Mouse (Mus musculus) kidney, adult 9 months (tissue): ENCODE data around the gene Chst11.
A peak's percentile ranks its signal among the peaks of the same experiment; 100 is the strongest.

Experiments
- DNase-seq: peaks from one replicate; pipeline ENCODE4 v3.0.0; 2022

Gene Chst11

DNA sequence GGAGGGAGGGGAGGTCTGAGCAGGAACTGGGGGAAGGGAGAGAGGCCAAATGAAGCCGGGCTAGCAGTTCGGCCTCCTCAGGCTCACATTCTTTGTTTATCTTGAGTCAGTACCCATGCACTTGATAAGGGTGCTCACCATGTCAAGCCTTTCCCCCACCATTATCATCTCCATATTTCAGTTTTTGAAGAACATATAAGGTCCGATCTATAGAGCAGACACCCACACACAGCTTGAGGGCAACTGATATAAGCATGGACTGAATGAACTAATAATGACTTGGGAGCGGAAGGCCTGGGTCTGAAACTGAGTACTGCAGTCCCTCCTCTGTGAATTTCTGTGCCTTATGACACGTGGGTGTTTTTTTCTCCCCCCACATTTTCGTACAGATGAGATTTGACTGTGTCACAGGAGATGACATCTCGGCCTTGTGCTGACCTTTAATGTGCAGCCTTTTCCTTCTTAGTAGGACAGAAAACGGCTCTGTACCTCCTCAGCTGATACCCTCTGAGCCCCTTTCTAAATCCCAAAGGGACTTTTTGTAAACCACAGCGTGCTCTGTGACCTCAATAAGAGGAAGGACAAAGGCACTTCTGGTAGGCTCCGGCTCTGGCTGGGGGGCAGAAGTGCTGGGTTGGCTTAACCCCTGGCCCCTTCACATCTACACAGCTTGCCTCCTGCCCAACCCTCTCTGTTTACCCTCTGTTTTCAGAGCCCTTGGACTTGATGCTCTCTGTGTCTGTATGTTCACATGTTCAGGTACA lies 6.6 kb downstream of the Chst11 start:
- no peak for DNase-seq

DNA sequence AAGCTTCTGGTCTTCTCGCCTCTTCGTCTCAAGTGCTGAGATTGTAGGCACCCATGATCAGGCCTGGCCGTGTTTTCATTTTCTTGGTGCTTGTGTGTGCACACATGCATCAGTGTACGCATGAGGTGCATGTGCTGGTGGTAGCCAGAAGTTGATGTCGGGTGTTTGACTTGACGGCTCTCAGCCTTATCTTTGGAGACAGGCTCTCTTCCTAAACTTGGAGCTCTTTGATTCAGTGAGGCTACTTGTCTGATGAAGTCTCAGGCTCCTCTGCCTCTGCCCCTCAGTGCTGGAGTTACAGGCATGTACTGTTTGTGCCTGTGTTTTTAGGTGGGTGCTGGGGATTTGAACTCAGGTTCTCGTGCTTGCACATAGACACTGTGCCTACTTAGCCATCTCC lies 9.0 kb downstream of the Chst11 start:
- no peak for DNase-seq

GRCm38 (mm10) chr10:82997460-82997859 lies 12.2 kb downstream of the Chst11 start:
- DNase-seq = no peak

GRCm38 (mm10) chr10:83000169-83000568 lies 14.9 kb downstream of the Chst11 start:
- no peak for DNase-seq

DNA sequence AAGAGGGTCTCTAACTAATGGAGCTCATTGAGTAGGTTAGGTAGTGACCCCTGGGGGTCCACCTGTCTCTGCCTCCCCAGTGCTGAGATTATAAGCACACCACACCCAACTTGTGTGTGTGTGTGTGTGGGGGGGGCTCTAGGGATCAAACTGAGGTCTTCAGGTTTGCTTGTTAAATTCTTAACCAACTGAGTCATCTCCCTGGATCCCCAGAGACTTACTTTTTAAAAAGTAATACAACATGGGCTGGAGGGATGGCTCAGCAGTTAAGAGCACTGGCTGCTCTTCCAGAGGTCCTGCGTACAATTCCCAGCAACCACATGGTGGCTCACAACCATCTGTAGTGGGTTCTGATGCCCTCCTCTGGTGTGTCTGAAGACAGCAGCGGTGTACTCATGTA lies 15.4 kb downstream of the Chst11 start:
- DNase-seq = no peak

- DNase-seq = no peak
These were observed 18.6 kb downstream of the Chst11 start for GRCm38 (mm10) chr10:83003899-83004298.

DNA sequence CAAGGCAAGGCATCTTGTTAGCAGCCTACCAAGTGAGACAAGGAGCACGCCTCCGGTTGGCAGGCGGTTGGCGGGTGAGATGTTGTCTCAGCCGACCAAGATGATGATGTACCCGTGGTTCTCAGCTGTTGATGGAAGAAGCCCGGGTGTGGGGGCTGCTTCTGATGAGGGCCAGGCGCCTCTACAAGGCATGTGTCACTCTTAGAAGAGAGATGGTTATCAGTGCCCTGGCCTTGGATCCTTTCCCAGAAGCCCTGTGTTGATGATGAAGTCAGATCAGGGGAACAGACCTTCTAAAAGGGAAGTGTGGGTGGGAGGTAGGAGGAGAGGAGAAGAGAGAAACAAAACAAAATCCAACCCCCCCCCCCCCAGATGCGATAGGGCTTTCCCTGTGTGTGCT lies 19.1 kb downstream of the Chst11 start:
- peak; percentile 31 for DNase-seq

- DNase-seq = no peak
These were observed 19.7 kb downstream of the Chst11 start for GRCm38 (mm10) chr10:83005003-83005402.

DNA sequence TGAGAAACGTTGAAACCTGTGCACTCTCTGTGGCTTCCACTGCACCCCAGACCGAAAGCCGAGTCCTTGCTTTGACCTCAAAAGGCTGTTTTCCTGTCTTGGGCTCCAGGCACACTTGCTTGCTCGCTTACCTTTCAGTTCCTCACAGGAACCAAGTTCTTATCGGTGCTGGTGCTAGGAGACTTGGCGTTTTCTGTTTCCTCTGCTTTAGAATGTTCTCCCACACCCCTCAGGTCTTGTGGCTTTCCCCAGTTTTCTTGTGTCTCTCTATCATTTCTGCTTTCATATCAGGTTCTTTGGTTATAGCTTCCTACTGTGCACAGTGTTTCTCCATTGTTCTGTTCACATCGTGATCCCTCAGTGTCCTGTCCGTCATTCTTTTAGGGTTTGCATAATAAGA lies 21.0 kb downstream of the Chst11 start:
- no peak for DNase-seq

DNA sequence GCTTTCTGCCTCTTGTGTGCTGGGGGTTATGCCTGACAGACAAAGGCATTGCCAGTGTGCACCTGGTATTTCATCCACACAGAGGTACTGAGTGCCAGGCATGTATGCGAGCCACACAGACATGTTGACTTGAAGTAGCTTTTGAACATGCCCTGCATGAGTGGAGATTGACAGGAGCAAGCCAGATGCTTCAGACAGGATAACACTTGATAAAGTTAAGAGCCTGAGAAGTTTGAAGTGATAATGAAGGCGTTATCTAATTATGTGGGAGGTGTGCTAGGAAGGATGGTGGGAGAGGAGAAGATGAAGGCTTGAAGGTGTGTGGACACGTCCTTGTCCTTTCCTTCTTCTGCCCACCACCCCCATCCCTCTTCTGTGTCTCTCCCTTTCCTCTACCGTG lies 28.7 kb downstream of the Chst11 start:
- no peak for DNase-seq

GRCm38 (mm10) chr10:83015919-83016318 lies 30.6 kb downstream of the Chst11 start:
- DNase-seq = no peak

DNA sequence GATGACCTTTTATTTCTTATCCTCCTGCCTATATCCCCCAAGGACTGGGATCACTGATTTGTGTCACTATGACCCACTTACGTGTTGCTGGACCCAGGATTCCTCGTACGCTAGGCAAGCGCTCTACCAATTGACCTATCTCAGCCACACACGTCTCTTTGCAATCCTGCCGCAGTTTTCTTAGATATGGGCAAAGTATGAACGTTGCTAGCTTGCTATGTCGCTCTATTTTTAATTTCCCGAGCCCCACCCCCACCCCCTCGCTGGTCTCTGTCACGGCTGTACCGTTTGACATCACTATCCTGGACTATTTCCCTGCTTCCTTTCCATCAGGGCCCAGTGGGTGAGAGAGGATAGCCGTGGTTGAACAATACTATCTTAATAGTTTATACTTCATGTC lies 31.5 kb downstream of the Chst11 start:
- no peak for DNase-seq

DNA sequence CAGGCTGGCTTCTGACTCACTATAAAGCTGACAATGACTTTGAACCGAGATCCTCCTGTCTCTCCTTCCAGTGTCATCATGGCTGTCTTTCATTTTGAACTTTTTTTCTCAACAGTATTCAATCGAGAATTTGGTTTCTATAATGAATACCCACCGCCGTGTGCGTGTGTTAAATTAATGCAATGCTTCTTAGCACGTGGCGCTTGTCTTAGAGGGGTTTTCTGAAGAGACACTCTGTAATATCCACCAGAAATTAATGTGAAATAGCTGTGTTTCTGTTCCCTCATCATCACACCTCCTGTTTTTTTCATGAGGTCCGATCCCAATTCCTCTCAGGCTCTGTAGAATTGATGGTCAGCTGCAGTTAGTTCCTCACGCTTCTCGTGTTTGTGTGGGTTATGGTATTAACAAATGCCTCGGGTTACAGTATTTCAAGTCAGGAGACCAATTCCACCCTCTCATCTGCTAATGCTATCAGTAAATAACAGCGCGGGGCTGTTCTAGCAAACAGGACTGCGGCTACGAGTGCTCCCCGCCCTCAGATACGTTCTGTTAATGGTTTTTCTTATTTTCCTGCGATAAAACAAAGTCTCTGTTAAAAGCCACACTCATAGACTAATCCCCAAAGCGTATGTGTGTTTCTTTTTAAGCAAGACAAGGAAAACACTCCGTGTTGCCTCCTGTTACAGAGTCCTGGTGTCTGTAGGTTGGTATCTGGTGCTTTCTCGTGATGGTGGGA lies 32.6 kb downstream of the Chst11 start:
- no peak for DNase-seq

DNA sequence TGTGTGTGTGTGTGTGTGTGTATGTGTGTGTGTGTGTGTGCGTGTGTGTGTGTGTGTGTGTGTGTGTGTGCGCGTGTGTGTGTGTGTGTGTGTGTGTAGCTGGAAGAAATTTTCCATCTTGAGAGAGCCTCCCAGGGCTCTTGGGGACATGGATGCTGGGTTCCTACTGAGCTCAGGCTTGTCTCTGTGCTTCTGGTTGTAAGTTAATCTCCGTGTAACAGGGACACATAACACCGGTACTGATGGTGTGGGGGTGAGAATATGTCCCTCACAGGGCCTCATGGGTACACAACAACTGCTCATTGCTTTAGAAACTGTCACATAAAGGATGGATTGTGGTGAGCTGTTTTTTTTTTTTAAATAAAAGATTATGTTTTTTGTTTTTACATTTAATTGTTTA lies 33.2 kb downstream of the Chst11 start:
- no peak for DNase-seq

- no peak for DNase-seq
These were observed 34.4 kb downstream of the Chst11 start for GRCm38 (mm10) chr10:83019497-83020270.

GRCm38 (mm10) chr10:83022616-83023015 lies 37.3 kb downstream of the Chst11 start:
- DNase-seq = no peak

DNA sequence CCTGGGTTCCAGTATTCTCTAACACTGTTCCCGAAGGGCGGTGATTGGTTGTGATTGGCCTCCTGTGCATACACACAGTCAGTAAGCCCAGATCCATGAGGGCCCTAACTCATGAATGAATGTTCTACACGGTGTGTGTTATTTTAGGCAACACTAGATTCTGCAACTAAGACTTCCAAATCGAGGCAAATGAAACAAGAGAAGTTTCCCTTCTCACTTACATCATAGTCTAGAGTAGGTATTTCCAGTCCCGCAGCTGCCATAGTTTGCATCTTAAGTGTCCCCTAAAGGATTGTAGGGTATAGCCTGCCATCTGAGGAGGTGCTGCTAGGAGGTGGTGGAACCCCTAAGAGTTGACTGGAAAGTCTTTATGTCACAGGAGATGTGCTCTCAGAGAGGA lies 40.9 kb downstream of the Chst11 start:
- no peak for DNase-seq

DNA sequence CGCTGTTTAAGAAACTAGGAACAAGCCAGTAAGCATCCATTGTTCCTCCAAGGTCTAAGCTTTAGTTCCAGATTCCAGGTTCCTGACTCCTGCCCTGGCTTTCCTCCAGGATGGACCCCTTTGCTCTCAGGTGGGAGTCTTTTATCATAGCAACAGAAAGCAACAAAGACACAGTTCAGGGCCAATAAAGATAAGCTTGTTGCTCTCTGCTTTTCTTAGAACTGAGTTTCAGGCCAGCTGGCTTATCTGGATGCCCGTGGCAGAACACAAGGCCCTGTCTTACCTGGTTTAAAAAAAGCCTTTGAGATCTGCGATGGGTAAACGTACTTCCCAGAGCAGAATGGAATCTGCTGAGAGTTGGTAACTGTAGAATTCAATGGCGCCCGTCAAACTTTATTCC lies 42.4 kb downstream of the Chst11 start:
- no peak for DNase-seq

- DNase-seq = peak; percentile 69
These were observed 44.9 kb downstream of the Chst11 start for GRCm38 (mm10) chr10:83030103-83030661.

- DNase-seq = peak; percentile 44
These were observed 45.6 kb downstream of the Chst11 start for GRCm38 (mm10) chr10:83030928-83031327.

GRCm38 (mm10) chr10:83031561-83031960 lies 46.3 kb downstream of the Chst11 start:
- DNase-seq = no peak

DNA sequence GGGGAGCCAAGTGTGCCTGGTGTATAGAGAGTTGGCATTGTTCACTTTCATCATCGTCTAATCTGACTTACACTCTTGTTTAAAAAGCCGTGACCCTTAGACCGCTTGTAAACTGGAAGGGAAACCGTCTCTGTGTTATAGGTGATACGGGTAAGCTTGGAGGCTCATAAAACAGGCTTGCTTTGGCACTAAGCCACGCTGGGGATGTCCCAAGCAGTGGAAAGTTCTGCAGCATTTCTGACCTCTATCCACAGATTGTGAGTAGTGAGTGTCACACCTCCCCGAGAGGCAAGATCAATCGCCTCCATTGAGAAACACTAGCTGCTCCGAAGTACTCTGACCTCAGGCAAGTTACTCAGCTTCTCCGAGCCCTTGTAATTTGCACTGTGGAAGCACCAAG lies 47.3 kb downstream of the Chst11 start:
- DNase-seq = peak; percentile 46

GRCm38 (mm10) chr10:83036340-83037045 lies 51.2 kb downstream of the Chst11 start:
- no peak for DNase-seq
